Mouse (Mus musculus): ENCODE data around the gene Rcan1. TPM values are rescaled to one million over a fixed set of nuclear protein-coding genes. Genes with fewer than 3 reads are reported as not detected.
A peak's percentile ranks its signal among the peaks of the same experiment; 100 is the strongest.
"Not testable (repeated sequence)": the region's sequence is repeated elsewhere in the genome, so short reads cannot be mapped to it uniquely, and the experiment has no call there.

The Rcan1 gene
- polyA plus RNA-seq, 1 experiment from 2014 or later: 34.6 TPM

DNA sequence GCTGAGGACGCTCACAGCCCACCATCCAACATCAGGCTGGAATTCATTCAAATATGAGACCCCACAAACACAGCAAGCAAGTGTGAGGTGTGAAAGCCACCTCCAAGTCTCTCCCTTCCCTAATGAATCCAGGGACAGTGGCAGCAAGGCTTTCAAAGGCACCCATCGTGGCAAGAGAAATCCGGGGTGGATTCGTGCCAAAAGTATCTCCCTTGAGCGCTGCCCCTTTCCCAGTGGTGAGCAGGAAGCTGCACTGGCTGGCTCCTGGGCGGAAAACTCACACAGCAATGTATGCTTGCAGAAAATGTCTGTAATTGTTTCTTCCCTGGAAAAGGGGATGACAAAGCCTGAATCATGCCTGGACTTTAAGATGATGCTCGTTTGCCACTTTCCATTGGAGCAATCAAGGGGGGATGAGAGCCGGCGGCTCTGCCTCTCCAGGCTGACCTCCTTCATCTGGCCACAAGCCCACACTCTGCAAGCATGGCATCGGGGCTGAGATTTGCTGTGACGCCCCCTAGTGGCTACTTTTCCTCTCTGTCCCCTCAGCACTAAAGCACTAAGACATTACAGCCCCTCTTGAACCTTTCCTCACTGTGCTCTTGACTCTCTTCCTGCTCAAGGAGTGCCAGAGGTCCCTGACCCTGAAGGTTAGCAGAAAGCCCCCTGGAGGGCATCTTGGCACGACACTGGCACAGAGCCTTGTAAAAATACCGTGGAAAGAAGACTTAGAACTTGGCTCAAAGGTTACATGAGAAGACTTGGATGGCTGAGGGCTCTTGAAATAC is 49.3 kb downstream of the Rcan1 start:
- no peak overlapping the region for H3K4me3 ChIP-seq (ENCODE audit: low read depth, low read length)
- no peaks in the 10 kb centered on the region for H3K27me3 ChIP-seq (replicated peaks; ENCODE audit: control insufficient read depth, insufficient read depth, low read length)
- H3K9me3 ChIP-seq (ENCODE audit: control insufficient read depth, low read length): no peaks in the 10 kb centered on the region
- no peak for DNase-seq (ENCODE audit: low spot score)
- no peak overlapping the region for H3K27ac ChIP-seq (replicated peaks; ENCODE audit: low read depth, low read length)
- H3K4me1 ChIP-seq (ENCODE audit: control insufficient read depth, insufficient read depth, low read length): peaks cover 17% of the 10 kb centered on the region
- H3K9ac ChIP-seq (ENCODE audit: low read depth, low read length): no peak overlapping the region
- 59% methylated on average over 13 of the region's 13 CpGs for WGBS
- ATAC-seq (ENCODE audit: low read depth): no peak
- H3K4me2 ChIP-seq (ENCODE audit: low read depth, low read length): no peak overlapping the region
- H3K36me3 ChIP-seq (ENCODE audit: control insufficient read depth, insufficient read depth, low read length): no peaks in the 10 kb centered on the region

DNA sequence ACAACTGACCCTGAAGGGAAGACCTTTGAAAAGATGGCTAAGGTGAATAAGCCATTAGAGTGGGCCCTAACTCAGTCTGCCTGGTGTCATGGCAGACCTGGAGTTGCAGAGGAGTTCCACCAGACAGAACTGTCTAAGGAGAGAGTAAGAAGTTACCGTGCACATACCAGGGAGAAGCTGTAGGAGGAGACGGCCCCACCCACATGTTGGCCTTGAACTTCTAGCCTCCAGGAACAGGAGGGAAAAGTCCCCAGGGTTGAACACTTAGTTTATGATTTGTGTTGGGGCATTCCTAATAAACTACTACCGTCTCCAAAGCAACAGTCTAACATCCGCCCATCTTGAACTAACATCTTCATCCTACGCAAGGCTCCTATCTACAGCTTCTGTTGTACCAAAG is 50.0 kb downstream of the Rcan1 start:
- Histone ChIP-seq H3K4me3 (ENCODE audit: low read depth, low read length) (no peak overlapping the region), H3K9ac (ENCODE audit: low read depth, low read length) (no peak overlapping the region), H3K4me2 (ENCODE audit: low read depth, low read length) (no peak overlapping the region), H3K27ac (replicated peaks; ENCODE audit: low read depth, low read length) (no peak overlapping the region), H3K9me3 (ENCODE audit: control insufficient read depth, low read length) (no peaks in the 10 kb centered on the region), H3K27me3 (replicated peaks; ENCODE audit: control insufficient read depth, insufficient read depth, low read length) (no peaks in the 10 kb centered on the region), H3K4me1 (ENCODE audit: control insufficient read depth, insufficient read depth, low read length) (peaks cover 16% of the 10 kb centered on the region), H3K36me3 (ENCODE audit: control insufficient read depth, insufficient read depth, low read length) (no peaks in the 10 kb centered on the region)
- ATAC-seq (ENCODE audit: low read depth) (no peak), DNase-seq (ENCODE audit: low spot score) (no peak)
- WGBS: 89% methylated on average over 5 of the region's 5 CpGs

- no peaks in the 10 kb centered on the region for H3K9me3 ChIP-seq (ENCODE audit: control insufficient read depth, low read length)
- no peaks in the 10 kb centered on the region for H3K27me3 ChIP-seq (replicated peaks; ENCODE audit: control insufficient read depth, insufficient read depth, low read length)
- H3K27ac ChIP-seq (replicated peaks; ENCODE audit: low read depth, low read length): no peak overlapping the region
- DNase-seq (ENCODE audit: low spot score) (no peak), ATAC-seq (ENCODE audit: low read depth) (no peak)
- no peak overlapping the region for H3K9ac ChIP-seq (ENCODE audit: low read depth, low read length)
- peaks cover 16% of the 10 kb centered on the region for H3K4me1 ChIP-seq (ENCODE audit: control insufficient read depth, insufficient read depth, low read length)
- no peaks in the 10 kb centered on the region for H3K36me3 ChIP-seq (ENCODE audit: control insufficient read depth, insufficient read depth, low read length)
- H3K4me2 ChIP-seq (ENCODE audit: low read depth, low read length): no peak overlapping the region
- no peak overlapping the region for H3K4me3 ChIP-seq (ENCODE audit: low read depth, low read length)
- WGBS: 87% methylated on average over 12 of the region's 12 CpGs
These were observed 51.6 kb downstream of the Rcan1 start for GRCm38 (mm10) chr16:92419099-92419498.

DNA sequence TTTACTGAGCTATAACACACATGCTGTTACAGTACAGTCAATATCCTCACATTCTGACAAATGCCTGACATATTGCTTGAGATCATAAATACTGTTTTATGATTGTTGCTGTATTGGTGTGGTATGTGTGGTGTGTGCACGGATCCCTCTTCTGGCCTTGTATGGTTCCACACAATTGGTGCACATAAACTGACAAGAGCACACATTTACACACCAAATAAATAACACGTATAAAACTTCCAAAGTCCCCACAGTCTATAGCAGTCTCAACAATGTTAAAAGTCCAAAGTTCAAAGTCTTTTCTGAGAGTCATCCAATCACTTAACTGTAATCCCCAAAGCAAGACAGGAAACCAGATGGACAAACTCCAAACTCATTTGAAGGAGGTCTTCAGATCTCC is 53.4 kb downstream of the Rcan1 start:
- no peaks in the 10 kb centered on the region for H3K27me3 ChIP-seq (replicated peaks; ENCODE audit: control insufficient read depth, insufficient read depth, low read length)
- no peak overlapping the region for H3K9ac ChIP-seq (ENCODE audit: low read depth, low read length)
- no peaks in the 10 kb centered on the region for H3K36me3 ChIP-seq (ENCODE audit: control insufficient read depth, insufficient read depth, low read length)
- 0 out of 2 replicates have a peak, but pooled peaks cover 7% of the 10 kb centered on the region for H3K4me1 ChIP-seq (ENCODE audit: control insufficient read depth, insufficient read depth, low read length)
- no peaks in the 10 kb centered on the region for H3K9me3 ChIP-seq (ENCODE audit: control insufficient read depth, low read length)
- no peak for ATAC-seq (ENCODE audit: low read depth)
- H3K4me2 ChIP-seq (ENCODE audit: low read depth, low read length): no peak overlapping the region
- DNase-seq (ENCODE audit: low spot score): no peak
- WGBS: 89% methylated on average over 2 of the region's 2 CpGs
- no peak overlapping the region for H3K4me3 ChIP-seq (ENCODE audit: low read depth, low read length)
- H3K27ac ChIP-seq (replicated peaks; ENCODE audit: low read depth, low read length): no peak overlapping the region

DNA sequence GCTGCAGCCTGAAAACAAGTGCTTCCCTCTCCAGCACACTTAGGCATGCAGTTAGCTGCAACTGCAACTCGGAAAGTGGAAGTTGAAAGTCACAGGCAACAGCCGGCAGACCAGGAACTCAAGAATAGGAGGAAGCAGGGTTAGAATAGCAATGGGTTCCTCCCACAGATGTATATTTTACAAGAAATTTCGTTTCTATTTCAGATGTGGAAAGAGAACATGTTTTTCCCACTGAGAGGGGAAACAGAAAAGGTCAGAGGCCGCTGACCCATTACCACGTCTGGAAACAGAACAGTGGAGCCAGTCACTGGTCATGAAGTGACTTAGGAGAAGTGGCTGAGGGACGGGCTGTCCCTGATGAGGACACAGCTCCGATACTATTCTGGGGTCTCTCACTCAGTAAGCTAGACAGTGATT is 55.0 kb downstream of the Rcan1 start:
- Histone ChIP-seq H3K4me3 (ENCODE audit: low read depth, low read length) (no peak overlapping the region), H3K4me1 (ENCODE audit: control insufficient read depth, insufficient read depth, low read length) (peaks cover 11% of the 10 kb centered on the region; the same call in 1 of the 2 replicates), H3K9ac (ENCODE audit: low read depth, low read length) (no peak overlapping the region), H3K27ac (replicated peaks; ENCODE audit: low read depth, low read length) (peak overlapping the region; percentile 55; the same call in 1 of the 2 replicates), H3K4me2 (ENCODE audit: low read depth, low read length) (no peak overlapping the region), H3K36me3 (ENCODE audit: control insufficient read depth, insufficient read depth, low read length) (no peaks in the 10 kb centered on the region), H3K9me3 (ENCODE audit: control insufficient read depth, low read length) (no peaks in the 10 kb centered on the region), H3K27me3 (replicated peaks; ENCODE audit: control insufficient read depth, insufficient read depth, low read length) (no peaks in the 10 kb centered on the region)
- ATAC-seq (ENCODE audit: low read depth) (no peak), DNase-seq (ENCODE audit: low spot score) (no peak)
- 39% methylated on average over 7 of the region's 7 CpGs for WGBS

- not testable (repeated sequence) for H3K4me3 ChIP-seq (ENCODE audit: low read depth, low read length); ATAC-seq (ENCODE audit: low read depth); DNase-seq (ENCODE audit: low spot score); H3K9ac ChIP-seq (ENCODE audit: low read depth, low read length); H3K9me3 ChIP-seq (ENCODE audit: control insufficient read depth, low read length); H3K4me2 ChIP-seq (ENCODE audit: low read depth, low read length); H3K27me3 ChIP-seq (replicated peaks; ENCODE audit: control insufficient read depth, insufficient read depth, low read length); H3K27ac ChIP-seq (replicated peaks; ENCODE audit: low read depth, low read length); H3K36me3 ChIP-seq (ENCODE audit: control insufficient read depth, insufficient read depth, low read length)
- H3K4me1 ChIP-seq (ENCODE audit: control insufficient read depth, insufficient read depth, low read length): peaks cover 11% of the 10 kb centered on the region; the same call in 1 of the 2 replicates
- WGBS: 49% methylated on average over 6 of the region's 6 CpGs
These were observed 55.6 kb downstream of the Rcan1 start for GRCm38 (mm10) chr16:92415038-92415437.

DNA sequence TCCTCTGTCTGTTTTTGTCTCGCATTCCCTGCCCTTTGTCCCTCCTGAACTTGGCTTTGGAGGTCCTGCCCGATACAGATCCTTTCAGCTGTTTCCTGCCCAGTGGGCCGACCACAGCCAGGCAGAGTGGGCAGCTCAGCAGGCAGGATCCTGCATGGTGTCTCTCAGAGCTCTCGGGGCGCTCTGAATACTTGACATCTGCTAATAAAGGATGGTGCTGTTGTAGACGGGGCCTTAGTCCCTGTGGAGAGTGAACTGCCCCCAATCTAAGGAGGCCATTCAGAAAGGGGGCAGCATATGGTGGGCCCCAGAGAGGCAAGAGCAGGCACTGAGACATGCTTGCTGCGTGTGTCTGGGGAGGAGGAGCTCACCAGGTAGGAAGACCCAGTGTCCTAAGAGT is 57.8 kb downstream of the Rcan1 start:
- H3K27ac ChIP-seq (replicated peaks; ENCODE audit: low read depth, low read length): no peak overlapping the region
- H3K27me3 ChIP-seq (replicated peaks; ENCODE audit: control insufficient read depth, insufficient read depth, low read length): no peaks in the 10 kb centered on the region
- no peak overlapping the region for H3K4me3 ChIP-seq (ENCODE audit: low read depth, low read length)
- H3K4me1 ChIP-seq (ENCODE audit: control insufficient read depth, insufficient read depth, low read length): peaks cover 11% of the 10 kb centered on the region; the same call in 1 of the 2 replicates
- WGBS: 31% methylated on average over 7 of the region's 7 CpGs
- DNase-seq (ENCODE audit: low spot score) (no peak), ATAC-seq (ENCODE audit: low read depth) (no peak)
- H3K36me3 ChIP-seq (ENCODE audit: control insufficient read depth, insufficient read depth, low read length): no peaks in the 10 kb centered on the region
- no peaks in the 10 kb centered on the region for H3K9me3 ChIP-seq (ENCODE audit: control insufficient read depth, low read length)
- no peak overlapping the region for H3K9ac ChIP-seq (ENCODE audit: low read depth, low read length)
- H3K4me2 ChIP-seq (ENCODE audit: low read depth, low read length): no peak overlapping the region

GRCm38 (mm10) chr16:92411981-92412706 is 58.5 kb downstream of the Rcan1 start:
- 74% methylated on average over 19 of the region's 19 CpGs for WGBS
- no peak overlapping the region for H3K4me2 ChIP-seq (ENCODE audit: low read depth, low read length)
- H3K9me3 ChIP-seq (ENCODE audit: control insufficient read depth, low read length): no peaks in the 10 kb centered on the region
- no peak overlapping the region for H3K9ac ChIP-seq (ENCODE audit: low read depth, low read length)
- no peak overlapping the region for H3K4me3 ChIP-seq (ENCODE audit: low read depth, low read length)
- ATAC-seq (ENCODE audit: low read depth) (peak; percentile 44; the same call in 1 of the 2 replicates), DNase-seq (ENCODE audit: low spot score) (no peak)
- no peak overlapping the region for H3K27ac ChIP-seq (replicated peaks; ENCODE audit: low read depth, low read length)
- H3K36me3 ChIP-seq (ENCODE audit: control insufficient read depth, insufficient read depth, low read length): no peaks in the 10 kb centered on the region
- no peaks in the 10 kb centered on the region for H3K27me3 ChIP-seq (replicated peaks; ENCODE audit: control insufficient read depth, insufficient read depth, low read length)
- H3K4me1 ChIP-seq (ENCODE audit: control insufficient read depth, insufficient read depth, low read length): peaks cover 11% of the 10 kb centered on the region; the same call in 1 of the 2 replicates
